Mouse (Mus musculus): ENCODE measurements around the gene Xpnpep3. TPM values are rescaled to one million over a fixed set of nuclear protein-coding genes. Genes with fewer than 3 reads are reported as not detected.

Xpnpep3 gene
- total RNA-seq, 2 experiments from 2014 or later = 14.0 to 24.9 TPM

GRCm38 (mm10) chr15:81394211-81394915 is 5.6 kb upstream of the Xpnpep3 start:
- no peak for ATAC-seq (replicated peaks; ENCODE audit: low FRiP score, low TSS enrichment, poor library complexity, severe bottlenecking)

- no peak for ATAC-seq (replicated peaks; ENCODE audit: low FRiP score, low TSS enrichment, poor library complexity, severe bottlenecking)
Observed at GRCm38 (mm10) chr15:81398189-81398588, 1.7 kb upstream of the Xpnpep3 start.

GRCm38 (mm10) chr15:81399297-81399637 is 671 bp upstream of the Xpnpep3 start:
- no peak for ATAC-seq (replicated peaks; ENCODE audit: low FRiP score, low TSS enrichment, poor library complexity, severe bottlenecking)

GRCm38 (mm10) chr15:81405008-81405407 is 5.1 kb downstream of the Xpnpep3 start:
- no peak for ATAC-seq (replicated peaks; ENCODE audit: low FRiP score, low TSS enrichment, poor library complexity, severe bottlenecking)

- ATAC-seq (replicated peaks; ENCODE audit: low FRiP score, low TSS enrichment, poor library complexity, severe bottlenecking) = no peak
Observed at GRCm38 (mm10) chr15:81408199-81408598, 8.3 kb downstream of the Xpnpep3 start, which contains the start of gene Dnajb7. Gene Dnajb7 (minus strand): TSS chr15:81408299.

- peak; percentile 79 for ATAC-seq (replicated peaks; ENCODE audit: low FRiP score, low TSS enrichment, poor library complexity, severe bottlenecking)
Observed at GRCm38 (mm10) chr15:81416763-81417310, 16.9 kb downstream of the Xpnpep3 start.

- ATAC-seq (replicated peaks; ENCODE audit: low FRiP score, low TSS enrichment, poor library complexity, severe bottlenecking) = no peak
Observed at GRCm38 (mm10) chr15:81418065-81418464, 18.1 kb downstream of the Xpnpep3 start.

GRCm38 (mm10) chr15:81421454-81421853 is 21.5 kb downstream of the Xpnpep3 start:
- ATAC-seq (replicated peaks; ENCODE audit: low FRiP score, low TSS enrichment, poor library complexity, severe bottlenecking) = peak; percentile 45

- ATAC-seq (replicated peaks; ENCODE audit: low FRiP score, low TSS enrichment, poor library complexity, severe bottlenecking) = no peak
Observed at GRCm38 (mm10) chr15:81422156-81422681, 22.3 kb downstream of the Xpnpep3 start.

GRCm38 (mm10) chr15:81425311-81425710 is 25.4 kb downstream of the Xpnpep3 start:
- no peak for ATAC-seq (replicated peaks; ENCODE audit: low FRiP score, low TSS enrichment, poor library complexity, severe bottlenecking)

GRCm38 (mm10) chr15:81427947-81428346 is 28.0 kb downstream of the Xpnpep3 start:
- peak; percentile 65; the same call in 1 of the 2 replicates for ATAC-seq (replicated peaks; ENCODE audit: low FRiP score, low TSS enrichment, poor library complexity, severe bottlenecking)

GRCm38 (mm10) chr15:81431195-81431594 is 31.3 kb downstream of the Xpnpep3 start:
- no peak for ATAC-seq (replicated peaks; ENCODE audit: low FRiP score, low TSS enrichment, poor library complexity, severe bottlenecking)

GRCm38 (mm10) chr15:81438345-81438744 is 38.4 kb downstream of the Xpnpep3 start:
- ATAC-seq (replicated peaks; ENCODE audit: low FRiP score, low TSS enrichment, poor library complexity, severe bottlenecking) = peak; percentile 63; the same call in 1 of the 2 replicates

- no peak for ATAC-seq (replicated peaks; ENCODE audit: low FRiP score, low TSS enrichment, poor library complexity, severe bottlenecking)
Observed at GRCm38 (mm10) chr15:81439236-81439635, 39.3 kb downstream of the Xpnpep3 start.

GRCm38 (mm10) chr15:81448463-81448862 is 48.5 kb downstream of the Xpnpep3 start:
- ATAC-seq (replicated peaks; ENCODE audit: low FRiP score, low TSS enrichment, poor library complexity, severe bottlenecking) = peak; percentile 75

GRCm38 (mm10) chr15:81461523-81461922 is 61.6 kb downstream of the Xpnpep3 start:
- ATAC-seq (replicated peaks; ENCODE audit: low FRiP score, low TSS enrichment, poor library complexity, severe bottlenecking) = no peak

- no peak for ATAC-seq (replicated peaks; ENCODE audit: low FRiP score, low TSS enrichment, poor library complexity, severe bottlenecking)
Observed at GRCm38 (mm10) chr15:81465016-81465660, 65.2 kb downstream of the Xpnpep3 start.

GRCm38 (mm10) chr15:81465901-81466737 is 66.2 kb downstream of the Xpnpep3 start, which contains the start of gene Rbx1:
Gene Rbx1 (plus strand): TSS chr15:81466296.
- peak; percentile 94 for ATAC-seq (replicated peaks; ENCODE audit: low FRiP score, low TSS enrichment, poor library complexity, severe bottlenecking)

GRCm38 (mm10) chr15:81466738-81467113 is 66.8 kb downstream of the Xpnpep3 start:
- no peak for ATAC-seq (replicated peaks; ENCODE audit: low FRiP score, low TSS enrichment, poor library complexity, severe bottlenecking)

GRCm38 (mm10) chr15:81470735-81471134 is 70.8 kb downstream of the Xpnpep3 start:
- no peak for ATAC-seq (replicated peaks; ENCODE audit: low FRiP score, low TSS enrichment, poor library complexity, severe bottlenecking)
